Mouse (Mus musculus): Measurements from ENCODE around the gene Plekhs1.
"Not testable (repeated sequence)": the region's sequence is repeated elsewhere in the genome, so short reads cannot be mapped to it uniquely, and the experiment has no call there.

Gene Plekhs1

GRCm38 (mm10) chr19:56459154-56460050, 2.0 kb upstream of the Plekhs1 start:
- no peak for DNase-seq

- no peak for DNase-seq
Measured at GRCm38 (mm10) chr19:56460241-56460640, 1.2 kb upstream of the Plekhs1 start.

GRCm38 (mm10) chr19:56462786-56463185, 1.3 kb downstream of the Plekhs1 start:
- DNase-seq, result no peak

- no peak for DNase-seq
Measured at GRCm38 (mm10) chr19:56466486-56466885, 5.0 kb downstream of the Plekhs1 start.

GRCm38 (mm10) chr19:56470286-56471020, 9.0 kb downstream of the Plekhs1 start:
- DNase-seq, result no peak

- DNase-seq, result no peak
Measured at GRCm38 (mm10) chr19:56471934-56472333, 10.5 kb downstream of the Plekhs1 start.

GRCm38 (mm10) chr19:56474869-56475550, 13.6 kb downstream of the Plekhs1 start:
- no peak for DNase-seq

- DNase-seq, result no peak
Measured at GRCm38 (mm10) chr19:56476546-56476945, 15.1 kb downstream of the Plekhs1 start.

- no peak for DNase-seq
Measured at GRCm38 (mm10) chr19:56477253-56477652, 15.8 kb downstream of the Plekhs1 start.

- DNase-seq, result no peak
Measured at GRCm38 (mm10) chr19:56477832-56478231, 16.4 kb downstream of the Plekhs1 start.

- no peak for DNase-seq
Measured at GRCm38 (mm10) chr19:56484630-56485375, 23.4 kb downstream of the Plekhs1 start.

GRCm38 (mm10) chr19:56485376-56486271, 24.2 kb downstream of the Plekhs1 start:
- DNase-seq, result no peak

- DNase-seq, result no peak
Measured at GRCm38 (mm10) chr19:56486926-56487325, 25.5 kb downstream of the Plekhs1 start.

- DNase-seq, result no peak
Measured at GRCm38 (mm10) chr19:56487339-56487738, 25.9 kb downstream of the Plekhs1 start.

GRCm38 (mm10) chr19:56489601-56490000, 28.2 kb downstream of the Plekhs1 start:
- DNase-seq, result no peak

GRCm38 (mm10) chr19:56494157-56494556, 32.7 kb downstream of the Plekhs1 start:
- DNase-seq, result not testable (repeated sequence)

- DNase-seq, result not testable (repeated sequence)
Measured at GRCm38 (mm10) chr19:56503069-56503468, 41.6 kb downstream of the Plekhs1 start.

- DNase-seq, result not testable (repeated sequence)
Measured at GRCm38 (mm10) chr19:56503525-56503924, 42.1 kb downstream of the Plekhs1 start.

- not testable (repeated sequence) for DNase-seq
Measured at GRCm38 (mm10) chr19:56511207-56511606, 49.8 kb downstream of the Plekhs1 start.

- not testable (repeated sequence) for DNase-seq
Measured at GRCm38 (mm10) chr19:56513527-56513926, 52.1 kb downstream of the Plekhs1 start.

GRCm38 (mm10) chr19:56519408-56519807, 58.0 kb downstream of the Plekhs1 start:
- not testable (repeated sequence) for DNase-seq

Data from spleen, adult 18-20 months (tissue).